Mouse (Mus musculus) cerebellum, adult 11 months (tissue): ENCODE results near the gene Prdx4.
"Not testable (repeated sequence)": the region's sequence is repeated elsewhere in the genome, so short reads cannot be mapped to it uniquely, and the experiment has no call there.

Source experiments
- DNase-seq: peaks from one replicate; pipeline ENCODE4 v3.0.0; 2022

Gene Prdx4

DNA sequence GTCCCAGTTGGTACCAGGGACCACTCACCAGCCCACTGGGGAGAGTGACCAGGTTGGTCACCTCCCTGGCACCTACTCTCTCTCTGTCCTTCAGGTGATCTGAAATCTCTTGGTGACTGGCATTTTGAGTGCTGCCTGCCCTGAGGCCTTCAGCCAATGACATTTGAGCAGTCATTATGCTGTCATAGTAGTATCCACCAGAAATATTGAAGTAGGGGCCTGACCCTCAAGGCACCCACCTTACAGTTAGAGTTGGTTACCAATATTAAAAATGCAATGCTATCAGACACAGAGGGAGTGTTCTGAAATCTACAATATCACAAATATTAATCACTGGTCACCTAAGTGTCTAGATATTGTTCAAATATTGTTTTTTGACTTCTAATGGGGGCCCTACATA lies at the start of gene Prdx4:
TSS of gene Prdx4 (minus strand) at position 101 of the 400 bp plus-strand sequence.
- no peak for DNase-seq

GRCm38 (mm10) chrX:155376538-155376937 lies 36.0 kb upstream of the Prdx4 start:
- peak; percentile 16 for DNase-seq

- DNase-seq: no peak
Observed at GRCm38 (mm10) chrX:155375458-155375857, 34.9 kb upstream of the Prdx4 start.

- not testable (repeated sequence) for DNase-seq
Observed at GRCm38 (mm10) chrX:155370110-155370509, 29.6 kb upstream of the Prdx4 start.

GRCm38 (mm10) chrX:155365095-155365494 lies 24.5 kb upstream of the Prdx4 start:
- no peak for DNase-seq

DNA sequence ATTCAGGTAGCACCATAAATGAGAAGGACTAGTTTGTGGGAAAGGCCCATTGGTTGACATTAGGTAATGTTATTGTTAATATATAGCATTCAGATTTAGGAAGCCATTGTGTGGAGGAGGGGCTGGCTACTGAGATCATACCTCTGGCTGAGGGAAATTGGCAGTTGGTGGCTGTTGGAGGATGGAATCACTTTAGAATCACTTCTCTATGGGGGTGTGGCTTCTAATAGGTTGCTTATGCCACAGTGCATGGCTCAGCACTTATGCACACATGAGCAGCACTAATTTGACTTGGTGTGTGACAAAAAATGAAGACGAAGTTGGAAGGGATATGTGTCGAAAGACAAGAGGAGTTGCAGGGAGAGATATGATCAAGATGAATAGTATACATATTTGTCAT lies 5.7 kb upstream of the Prdx4 start:
- no peak for DNase-seq

DNA sequence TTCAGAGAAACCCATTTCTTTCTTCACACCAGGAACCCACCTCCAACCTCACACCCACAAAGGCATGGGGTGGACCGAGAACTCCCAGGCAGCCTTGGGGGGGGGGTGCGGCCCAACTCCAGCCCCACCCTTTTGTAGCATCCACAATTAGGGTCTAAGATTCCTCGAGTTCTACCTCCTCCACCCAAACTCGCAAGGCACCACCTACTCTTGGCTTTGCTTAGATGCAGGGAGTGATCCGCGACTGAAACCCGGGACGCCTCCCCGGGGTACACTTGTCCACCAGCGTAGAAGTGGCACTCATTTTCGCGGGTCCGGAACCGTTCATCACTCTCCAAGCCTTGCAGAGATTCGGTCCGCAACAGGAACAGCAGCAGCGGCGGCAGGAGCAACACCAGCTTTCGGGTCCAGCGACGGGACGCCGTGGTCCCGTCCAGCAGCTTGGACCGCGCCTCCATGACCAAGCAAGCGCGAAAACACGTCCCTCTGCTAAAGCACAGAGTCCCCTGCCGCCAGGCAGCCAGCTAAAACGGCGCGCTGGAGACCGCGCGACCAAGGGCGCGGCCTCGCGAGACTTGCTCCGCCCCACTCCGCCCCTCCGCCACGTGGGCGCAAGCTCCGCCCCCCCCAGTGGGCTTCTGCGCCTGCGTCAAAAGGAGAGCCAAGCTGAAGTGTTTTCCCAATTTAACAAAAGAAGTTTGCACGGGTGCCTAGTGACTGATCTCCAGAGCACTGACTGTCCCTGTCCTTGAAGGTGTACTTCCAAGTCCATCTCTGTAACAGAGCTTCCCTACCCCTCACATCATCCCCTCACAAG lies 2.4 kb downstream of the Prdx4 start:
- peak; percentile 70 for DNase-seq

GRCm38 (mm10) chrX:155337567-155337904 lies 3.0 kb downstream of the Prdx4 start:
- DNase-seq: no peak

DNA sequence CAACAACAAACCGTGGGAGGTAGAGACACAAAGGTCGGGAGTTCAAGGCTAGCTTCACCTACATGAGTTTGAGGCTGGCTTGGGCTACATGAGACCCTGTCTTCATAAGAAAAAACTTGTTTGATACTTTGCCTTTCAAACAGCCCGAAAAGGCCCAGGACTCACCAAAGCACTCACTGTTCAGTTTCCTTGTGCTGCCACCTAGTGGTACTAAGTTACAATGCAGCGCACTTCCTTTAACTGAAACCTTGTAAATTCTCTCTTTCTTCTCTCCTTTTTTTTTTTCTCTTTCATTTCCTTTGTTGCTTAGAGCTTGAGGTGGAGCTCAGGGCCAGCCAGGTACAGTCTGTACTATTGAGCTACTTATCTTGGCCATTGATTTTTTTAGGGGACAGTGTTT lies 22.5 kb downstream of the Prdx4 start:
- DNase-seq: no peak

DNA sequence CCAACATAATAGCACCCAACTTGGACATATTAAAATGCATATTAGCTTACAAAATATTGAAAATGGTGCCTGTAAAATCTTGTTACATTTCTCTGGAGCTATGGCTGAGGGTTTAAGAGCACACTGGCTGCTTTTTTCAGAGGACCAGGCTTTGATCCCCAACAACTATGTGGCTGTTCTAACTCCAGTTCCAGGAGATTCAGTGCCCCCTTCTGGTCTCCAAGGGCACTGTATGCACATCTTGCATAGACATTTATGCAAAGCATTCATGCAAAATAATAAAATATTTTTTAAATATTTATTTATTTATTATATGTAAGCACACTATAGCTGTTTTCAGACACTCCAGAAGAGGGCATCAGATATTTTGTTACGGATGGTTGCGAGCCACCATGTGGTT lies 34.2 kb downstream of the Prdx4 start:
- no peak for DNase-seq

- no peak for DNase-seq
Observed at GRCm38 (mm10) chrX:155280427-155281044, 60.0 kb downstream of the Prdx4 start.

GRCm38 (mm10) chrX:155278483-155278882 lies 62.1 kb downstream of the Prdx4 start:
- DNase-seq: no peak
